Mouse (Mus musculus) cortical plate, adult 2 months (tissue): ENCODE measurements at regions not wholly inside any gene's neighbourhood (a gene's known extent, or its start where the extent isn't known, plus 50 kb on each side); places are given as distances from the start of the nearest gene placed in this dataset.

Source experiments
- CTCF ChIP-seq: fragments of 200-500 bp; IDR thresholded peaks from 2 replicates; pipeline ENCODE4 v1.5.1; 2011; ENCODE audit warnings: mild to moderate bottlenecking, control low read depth, low read length; ENCODE audit not compliant: insufficient read depth; ENCODE audit errors: extremely low read depth
- POLR2A ChIP-seq: fragments of 200-500 bp; IDR thresholded peaks from 2 replicates; pipeline ENCODE4 v1.6.1; 2011; ENCODE audit warnings: mild to moderate bottlenecking, low read length, control low read depth; ENCODE audit not compliant: insufficient read depth; ENCODE audit errors: extremely low read depth

DNA sequence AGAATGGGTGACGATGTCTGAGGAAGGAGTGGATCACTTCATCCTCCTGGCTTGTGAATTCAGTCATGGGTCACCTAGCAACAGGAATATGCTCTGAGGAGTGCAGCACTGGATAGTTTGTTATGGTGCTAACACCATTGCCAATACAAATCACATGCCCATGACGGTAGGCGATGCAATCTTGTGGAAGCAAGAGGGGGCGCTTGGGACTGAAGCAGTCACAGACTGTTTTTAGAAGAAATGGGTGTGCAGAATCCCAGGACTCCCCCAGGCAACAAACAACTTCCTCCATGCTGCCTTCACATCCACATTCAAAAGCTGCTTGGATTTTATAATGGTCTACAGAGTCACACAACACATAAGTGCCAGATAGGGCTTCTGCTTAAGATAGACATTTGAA lies 221.5 kb downstream of the Tmem182 start:
- TF ChIP-seq CTCF (no peak), POLR2A (no peak)
